Mouse (Mus musculus) neural tube, embryonic 11.5 days (tissue): ENCODE results near the gene Mrps30. TPM values are rescaled to one million over a fixed set of nuclear protein-coding genes. Genes with fewer than 3 reads are reported as not detected.
A peak's percentile ranks its signal among the peaks of the same experiment; 100 is the strongest.
"Not testable (repeated sequence)": the region's sequence is repeated elsewhere in the genome, so short reads cannot be mapped to it uniquely, and the experiment has no call there.

Experiments used
- ATAC-seq: fragments of 200-750 bp; cut with Nextera tagmentation; 2 replicates; pipeline ENCODE4 v1.8.0; 2017; ENCODE audit warnings: moderate number of reproducible peaks, mild to moderate bottlenecking, moderate TSS enrichment, moderate library complexity; ENCODE audit not compliant: insufficient read depth, low FRiP score, low TSS enrichment
- DNase-seq: peaks from one replicate; pipeline ENCODE4 v3.0.0-alpha.2; 2015; ENCODE audit warnings: low spot score
- H3K27ac ChIP-seq: fragments of 300-500 bp; sonication (generic); 2 replicates; pipeline ENCODE4 v1.5.1; 2014; ENCODE audit warnings: low read depth, mild to moderate bottlenecking, low read length
- H3K27me3 ChIP-seq: fragments of 300-500 bp; sonication (generic); 2 replicates; pipeline ENCODE4 v1.6.1; 2014; ENCODE audit warnings: mild to moderate bottlenecking, low read length, mixed read lengths; ENCODE audit not compliant: control insufficient read depth, insufficient read depth
- H3K36me3 ChIP-seq: fragments of 300-500 bp; sonication (generic); 2 replicates; pipeline ENCODE4 v1.6.1; 2014; ENCODE audit warnings: mild to moderate bottlenecking, low read length, moderate library complexity, mixed read lengths; ENCODE audit not compliant: control insufficient read depth, insufficient read depth
- H3K4me1 ChIP-seq: fragments of 300-500 bp; sonication (generic); 2 replicates; pipeline ENCODE4 v1.6.1; 2014; ENCODE audit warnings: low read length, mixed read lengths; ENCODE audit not compliant: control insufficient read depth, insufficient read depth
- H3K4me2 ChIP-seq: fragments of 300-500 bp; sonication (generic); 2 replicates; pipeline ENCODE4 v1.6.1; 2014; ENCODE audit warnings: low read depth, mild to moderate bottlenecking, moderate library complexity
- H3K4me3 ChIP-seq: fragments of 300-500 bp; sonication (generic); 2 replicates; pipeline ENCODE4 v1.5.1; 2014; ENCODE audit warnings: low read depth, low read length
- H3K9ac ChIP-seq: fragments of 300-500 bp; sonication (generic); 2 replicates; pipeline ENCODE4 v1.6.1; 2014; ENCODE audit warnings: mild to moderate bottlenecking, low read length
- H3K9me3 ChIP-seq: fragments of 300-500 bp; sonication (generic); 2 replicates; pipeline ENCODE4 v1.6.1; 2016; ENCODE audit warnings: low read length; ENCODE audit not compliant: control insufficient read depth
- WGBS: fragments of 180-500 bp; shearing (Covaris S2); extraction: QIAGEN DNeasy Blood & Tissue Kit; methylation state at CpG from one replicate; pipeline ENCODE4 v1.1.7; 2014; 5-methylcytosine and 5-hydroxymethylcytosine counted together
- polyA plus RNA-seq: library from polyadenylated mRNA; unstranded; fragments of >200 nt; fragmentation: Nextera tagmentation; extraction: Ambion mirVana; gene quantifications from 2 replicates; pipeline ENCODE4 v1.2.1, GENCODE M21; 2014

The Mrps30 gene
- polyA plus RNA-seq, 1 experiment from 2014 or later = 36.4 TPM

- peak overlapping the region; percentile 19; the same call in 1 of the 2 replicates for H3K4me2 ChIP-seq
- peak; percentile 70 for ATAC-seq
- H3K36me3 ChIP-seq, H3K27ac ChIP-seq, H3K9ac ChIP-seq, H3K9me3 ChIP-seq, H3K27me3 ChIP-seq, DNase-seq, H3K4me1 ChIP-seq: not testable (repeated sequence)
- WGBS = 12% methylated on average over 10 of the region's 10 CpGs
- peak overlapping the region; percentile 95 for H3K4me3 ChIP-seq
Measured at GRCm38 (mm10) chr13:118387448-118387801, 373 bp upstream of the Mrps30 start.

- ATAC-seq (no peak), DNase-seq (no peak)
- Histone ChIP-seq H3K4me2 (no peak overlapping the region), H3K4me1 (peaks cover under 1% of the 10 kb centered on the region; the same call in 1 of the 2 replicates), H3K4me3 (no peak overlapping the region), H3K27me3 (no peaks in the 10 kb centered on the region), H3K27ac (no peak overlapping the region), H3K9me3 (no peaks in the 10 kb centered on the region), H3K36me3 (peaks cover 2% of the 10 kb centered on the region; the same call in 1 of the 2 replicates), H3K9ac (no peak overlapping the region)
- WGBS = 80% methylated on average over 10 of the region's 10 CpGs
Measured at GRCm38 (mm10) chr13:118380381-118380780, 6.7 kb downstream of the Mrps30 start.

GRCm38 (mm10) chr13:118379155-118379554 lies 7.9 kb downstream of the Mrps30 start:
- H3K4me1 ChIP-seq = no peaks in the 10 kb centered on the region
- H3K27ac ChIP-seq = no peak overlapping the region
- no peaks in the 10 kb centered on the region for H3K27me3 ChIP-seq
- WGBS = 64% methylated on average over 1 of the region's 1 CpGs
- H3K9me3 ChIP-seq = no peaks in the 10 kb centered on the region
- H3K9ac ChIP-seq = no peak overlapping the region
- H3K4me2 ChIP-seq = no peak overlapping the region
- peaks cover 2% of the 10 kb centered on the region; the same call in 1 of the 2 replicates for H3K36me3 ChIP-seq
- H3K4me3 ChIP-seq = no peak overlapping the region
- ATAC-seq (no peak), DNase-seq (peak; percentile 64)

GRCm38 (mm10) chr13:118372871-118373270 lies 14.2 kb downstream of the Mrps30 start:
- no peak overlapping the region for H3K27ac ChIP-seq
- DNase-seq = no peak
- no peak overlapping the region for H3K9ac ChIP-seq
- H3K27me3 ChIP-seq = no peaks in the 10 kb centered on the region
- H3K36me3 ChIP-seq = no peaks in the 10 kb centered on the region
- no peak overlapping the region for H3K4me3 ChIP-seq
- 91% methylated on average over 4 of the region's 4 CpGs for WGBS
- no peaks in the 10 kb centered on the region for H3K9me3 ChIP-seq
- H3K4me2 ChIP-seq = no peak overlapping the region
- ATAC-seq = no peak
- no peaks in the 10 kb centered on the region for H3K4me1 ChIP-seq

GRCm38 (mm10) chr13:118365774-118366173 lies 21.3 kb downstream of the Mrps30 start:
- H3K4me3 ChIP-seq = no peak overlapping the region
- no peak for ATAC-seq

GRCm38 (mm10) chr13:118363342-118363741 lies 23.7 kb downstream of the Mrps30 start:
- Histone ChIP-seq H3K36me3 (no peaks in the 10 kb centered on the region), H3K9me3 (no peaks in the 10 kb centered on the region), H3K4me2 (no peak overlapping the region), H3K27ac (no peak overlapping the region), H3K4me3 (no peak overlapping the region), H3K9ac (no peak overlapping the region), H3K27me3 (no peaks in the 10 kb centered on the region), H3K4me1 (no peaks in the 10 kb centered on the region)
- ATAC-seq = no peak
- no peak for DNase-seq
- 94% methylated on average over 6 of the region's 6 CpGs for WGBS

More at GRCm38 (mm10) chr13:118365774-118366173, 21.3 kb downstream of the Mrps30 start:
- H3K36me3 ChIP-seq = no peaks in the 10 kb centered on the region
- H3K4me1 ChIP-seq = no peaks in the 10 kb centered on the region
- 86% methylated on average over 1 of the region's 1 CpGs for WGBS
- no peaks in the 10 kb centered on the region for H3K9me3 ChIP-seq
- no peak overlapping the region for H3K4me2 ChIP-seq
- H3K27ac ChIP-seq = no peak overlapping the region
- no peak overlapping the region for H3K9ac ChIP-seq
- H3K27me3 ChIP-seq = no peaks in the 10 kb centered on the region
- no peak for DNase-seq

GRCm38 (mm10) chr13:118350870-118351269 lies 36.2 kb downstream of the Mrps30 start:
- no peak overlapping the region for H3K4me3 ChIP-seq
- no peaks in the 10 kb centered on the region for H3K27me3 ChIP-seq
- no peak for DNase-seq
- H3K36me3 ChIP-seq = no peaks in the 10 kb centered on the region
- peak; percentile 46; the same call in 1 of the 2 replicates for ATAC-seq
- WGBS = 89% methylated on average over 10 of the region's 10 CpGs
- H3K4me1 ChIP-seq = no peaks in the 10 kb centered on the region
- H3K9me3 ChIP-seq = no peaks in the 10 kb centered on the region
- no peak overlapping the region for H3K4me2 ChIP-seq
- H3K9ac ChIP-seq = no peak overlapping the region
- H3K27ac ChIP-seq = no peak overlapping the region

- H3K27ac ChIP-seq = no peak overlapping the region
- no peak overlapping the region for H3K9ac ChIP-seq
- H3K27me3 ChIP-seq = no peaks in the 10 kb centered on the region
- ATAC-seq = no peak
- no peaks in the 10 kb centered on the region for H3K9me3 ChIP-seq
- no peak overlapping the region for H3K4me3 ChIP-seq
- H3K4me1 ChIP-seq = no peaks in the 10 kb centered on the region
- H3K4me2 ChIP-seq = no peak overlapping the region
- WGBS = 24% methylated on average over 10 of the region's 10 CpGs
- DNase-seq = no peak
- H3K36me3 ChIP-seq = no peaks in the 10 kb centered on the region
Measured at GRCm38 (mm10) chr13:118350257-118350656, 36.8 kb downstream of the Mrps30 start.
